Mouse (Mus musculus): ENCODE results near the gene Slc38a3. TPM values are rescaled to one million over a fixed set of nuclear protein-coding genes. Genes with fewer than 3 reads are reported as not detected.

The Slc38a3 gene
- total and polyA plus RNA-seq, 3 experiments: not detected

- H3K27me3 ChIP-seq (ENCODE audit: control insufficient read depth in 1 of 2, insufficient read depth in 2 of 2, low read length in 2 of 2): peaks cover 26 to 33% of the 10 kb centered on the region in 2 experiments
- TF ChIP-seq KAT2A (conservative IDR thresholded peaks at IDR 0.05; ENCODE audit: low read depth, low read length): no peak
- no peaks in the 10 kb centered on the region for H3K9me3 ChIP-seq (replicated peaks; ENCODE audit: insufficient read depth, low read length)
- no peaks in the 10 kb centered on the region for H3K79me2 ChIP-seq (ENCODE audit: control insufficient read depth, insufficient read depth, low read length, poor library complexity)
- DNase-seq (ENCODE audit: low read depth, low spot score): no peak
- H3K4me1 ChIP-seq (ENCODE audit: control insufficient read depth in 1 of 2, insufficient read depth in 2 of 2, low read length in 2 of 2): no peaks in the 10 kb centered on the region
- H3K9ac ChIP-seq (ENCODE audit: control insufficient read depth, low read depth, low read length, poor library complexity, severe bottlenecking): no peak overlapping the region
- no peaks in the 10 kb centered on the region for H3K36me3 ChIP-seq (ENCODE audit: control insufficient read depth in 1 of 2, insufficient read depth in 2 of 2, low read length in 2 of 2)
- no peak overlapping the region for H3K4me3 ChIP-seq (ENCODE audit: control insufficient read depth in 1 of 2, insufficient read depth in 1 of 2, low read depth in 2 of 2, low read length in 2 of 2)
- no peak overlapping the region for H3K27ac ChIP-seq (ENCODE audit: control insufficient read depth, low read depth, low read length)
These were observed 929 bp upstream of the Slc38a3 start for GRCm38 (mm10) chr9:107670259-107670658.

DNA sequence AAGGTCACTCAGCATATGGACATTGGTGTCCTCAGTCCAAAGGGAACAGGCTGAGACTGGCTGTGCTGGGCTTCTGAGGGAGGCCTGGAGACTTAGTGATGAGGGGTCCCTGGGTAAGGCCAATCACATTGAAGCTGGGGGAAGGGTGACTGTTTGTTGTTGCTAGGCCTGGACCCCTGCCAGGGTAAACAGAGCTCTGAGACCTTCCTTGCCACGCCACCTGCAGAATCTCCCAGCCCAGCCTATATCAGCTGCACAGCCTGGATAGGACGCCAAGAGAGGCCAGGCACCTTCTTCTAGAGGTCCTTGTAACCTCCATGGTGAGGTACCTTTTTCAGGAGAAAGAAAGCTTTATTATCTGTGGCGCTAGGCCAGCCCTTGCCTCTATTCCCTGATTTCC is 414 bp downstream of the Slc38a3 start:
- Histone ChIP-seq H3K9me3 (replicated peaks; ENCODE audit: insufficient read depth, low read length) (no peaks in the 10 kb centered on the region), H3K9ac (ENCODE audit: control insufficient read depth, low read depth, low read length, poor library complexity, severe bottlenecking) (no peak overlapping the region), H3K27me3 (ENCODE audit: control insufficient read depth in 1 of 2, insufficient read depth in 2 of 2, low read length in 2 of 2) (peaks cover 32 to 33% of the 10 kb centered on the region in 2 experiments)

DNA sequence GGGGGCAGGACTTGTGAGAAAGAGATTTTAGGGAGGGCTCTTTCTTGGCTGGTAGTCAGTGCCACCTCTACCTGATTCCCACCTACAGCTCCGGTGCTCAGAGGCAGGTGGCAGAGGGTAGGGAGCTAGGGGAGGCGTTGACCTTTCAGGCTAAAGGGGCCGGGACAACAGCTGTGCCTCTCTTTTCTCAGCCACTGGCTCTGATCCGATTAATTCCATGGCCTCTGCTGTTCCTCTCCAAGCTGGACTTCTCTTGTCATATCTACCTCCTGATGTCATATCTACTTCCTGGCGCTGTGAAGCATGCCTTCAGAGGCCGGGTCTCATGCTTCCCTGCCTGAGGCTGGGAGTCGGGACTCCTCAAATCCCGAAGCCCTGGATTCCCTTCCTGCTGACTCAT is 1.3 kb downstream of the Slc38a3 start:
- H3K9ac ChIP-seq (ENCODE audit: control insufficient read depth, low read depth, low read length, poor library complexity, severe bottlenecking): no peak overlapping the region
- H3K36me3 ChIP-seq (ENCODE audit: control insufficient read depth in 1 of 2, insufficient read depth in 2 of 2, low read length in 2 of 2): no peaks in the 10 kb centered on the region
- no peak overlapping the region for H3K27ac ChIP-seq (ENCODE audit: control insufficient read depth, low read depth, low read length)
- no peak overlapping the region for H3K4me3 ChIP-seq (ENCODE audit: control insufficient read depth in 1 of 2, insufficient read depth in 1 of 2, low read depth in 2 of 2, low read length in 2 of 2)
- no peak for TF ChIP-seq JUND (IDR thresholded peaks at IDR 0.05; ENCODE audit: low read depth, low read length)
- TF ChIP-seq E2F4 (IDR thresholded peaks at IDR 0.05; ENCODE audit: borderline replicate concordance, low read depth, low read length): no peak
- TF ChIP-seq CTCF (IDR thresholded peaks at IDR 0.05 in 2 of 3, conservative IDR thresholded peaks at IDR 0.05 in 1 of 3; ENCODE audit: control insufficient read depth in 1 of 3, insufficient read depth in 1 of 3, low read depth in 2 of 3, low read length in 3 of 3, poor library complexity in 1 of 3, severe bottlenecking in 1 of 3): no peak
- no peak for TF ChIP-seq USF2 (IDR thresholded peaks at IDR 0.05; ENCODE audit: borderline replicate concordance in 1 of 2, insufficient read depth in 1 of 2, low read depth in 1 of 2, low read length in 2 of 2)
- TF ChIP-seq MYC (IDR thresholded peaks at IDR 0.05; ENCODE audit: low read depth, low read length): no peak
- TF ChIP-seq ZKSCAN1 (IDR thresholded peaks at IDR 0.05; ENCODE audit: low read depth, low read length): no peak
- no peak for TF ChIP-seq GATA1 (IDR thresholded peaks at IDR 0.05; ENCODE audit: low read depth, low read length)
- TF ChIP-seq RAD21 (IDR thresholded peaks at IDR 0.05; ENCODE audit: low read depth, low read length): no peak
- TF ChIP-seq HCFC1 (IDR thresholded peaks at IDR 0.05; ENCODE audit: low read depth, low read length): no peak
- no peak for TF ChIP-seq KAT2A (conservative IDR thresholded peaks at IDR 0.05; ENCODE audit: low read depth, low read length)
- TF ChIP-seq POLR2AphosphoS2 (IDR thresholded peaks at IDR 0.05; ENCODE audit: low read length): no peak
- no peak for TF ChIP-seq BHLHE40 (IDR thresholded peaks at IDR 0.05; ENCODE audit: borderline replicate concordance, low read depth, low read length)
- no peak for TF ChIP-seq MYB (IDR thresholded peaks at IDR 0.05; ENCODE audit: low read depth, low read length)
- no peak for TF ChIP-seq SMC3 (IDR thresholded peaks at IDR 0.05; ENCODE audit: low read depth, low read length)
- no peak for TF ChIP-seq NELFE (IDR thresholded peaks at IDR 0.05; ENCODE audit: low read depth, low read length)
- H3K79me2 ChIP-seq (ENCODE audit: control insufficient read depth, insufficient read depth, low read length, poor library complexity): no peaks in the 10 kb centered on the region
- no peaks in the 10 kb centered on the region for H3K9me3 ChIP-seq (replicated peaks; ENCODE audit: insufficient read depth, low read length)
- H3K27me3 ChIP-seq (ENCODE audit: control insufficient read depth in 1 of 2, insufficient read depth in 2 of 2, low read length in 2 of 2): peaks cover 31 to 35% of the 10 kb centered on the region in 2 experiments
- H3K4me1 ChIP-seq (ENCODE audit: control insufficient read depth in 1 of 2, insufficient read depth in 2 of 2, low read length in 2 of 2): no peaks in the 10 kb centered on the region
- no peak for DNase-seq (ENCODE audit: low read depth, low spot score)

More for the DNA sequence above, 414 bp downstream of the Slc38a3 start:
- TF ChIP-seq TAL1 (IDR thresholded peaks at IDR 0.05; ENCODE audit: low read length) (no peak), ELF1 (IDR thresholded peaks at IDR 0.05; ENCODE audit: low read depth, low read length) (no peak), E2F4 (IDR thresholded peaks at IDR 0.05; ENCODE audit: borderline replicate concordance, low read depth, low read length) (no peak), POLR2AphosphoS5 (IDR thresholded peaks at IDR 0.05; ENCODE audit: borderline replicate concordance, low read depth, low read length) (no peak), SIN3A (IDR thresholded peaks at IDR 0.05; ENCODE audit: low read length) (no peak), GATA1 (IDR thresholded peaks at IDR 0.05; ENCODE audit: low read depth, low read length) (no peak), MYB (IDR thresholded peaks at IDR 0.05; ENCODE audit: low read depth, low read length) (no peak), CHD2 (IDR thresholded peaks at IDR 0.05; ENCODE audit: low read length) (no peak), ETS1 (IDR thresholded peaks at IDR 0.05; ENCODE audit: low read depth, low read length) (no peak), USF2 (IDR thresholded peaks at IDR 0.05; ENCODE audit: borderline replicate concordance in 1 of 2, insufficient read depth in 1 of 2, low read depth in 1 of 2, low read length in 2 of 2) (no peak)
- no peak overlapping the region for H3K4me3 ChIP-seq (ENCODE audit: control insufficient read depth in 1 of 2, insufficient read depth in 1 of 2, low read depth in 2 of 2, low read length in 2 of 2)
- H3K36me3 ChIP-seq (ENCODE audit: control insufficient read depth in 1 of 2, insufficient read depth in 2 of 2, low read length in 2 of 2): no peaks in the 10 kb centered on the region
- DNase-seq (ENCODE audit: low read depth, low spot score): no peak
- H3K79me2 ChIP-seq (ENCODE audit: control insufficient read depth, insufficient read depth, low read length, poor library complexity): no peaks in the 10 kb centered on the region
- H3K4me1 ChIP-seq (ENCODE audit: control insufficient read depth in 1 of 2, insufficient read depth in 2 of 2, low read length in 2 of 2): no peaks in the 10 kb centered on the region
- H3K27ac ChIP-seq (ENCODE audit: control insufficient read depth, low read depth, low read length): no peak overlapping the region

All from MEL (cell line).